Mouse (Mus musculus) hindbrain, postnatal 0 days (tissue): ENCODE data around the gene Cybc1. TPM values are rescaled to one million over a fixed set of nuclear protein-coding genes. Genes with fewer than 3 reads are reported as not detected.
A peak's percentile ranks its signal among the peaks of the same experiment; 100 is the strongest.

Source experiments
- ATAC-seq: fragments of 200-750 bp; cut with Nextera tagmentation; 2 replicates; pipeline ENCODE4 v1.8.0; 2017; ENCODE audit warnings: mild to moderate bottlenecking, moderate TSS enrichment, moderate library complexity
- DNase-seq: peaks from one replicate; pipeline ENCODE4 v3.0.0-alpha.2; 2015; ENCODE audit warnings: low spot score
- H3K27ac ChIP-seq: fragments of 300-500 bp; sonication (generic); 2 replicates; pipeline ENCODE4 v1.5.1; 2014; ENCODE audit warnings: mild to moderate bottlenecking
- H3K27me3 ChIP-seq: fragments of 300-500 bp; sonication (generic); 2 replicates; pipeline ENCODE4 v1.6.1; 2014; ENCODE audit warnings: low read length, mixed read lengths; ENCODE audit not compliant: insufficient read depth
- H3K36me3 ChIP-seq: fragments of 300-500 bp; sonication (generic); 2 replicates; pipeline ENCODE4 v1.6.1; 2014; ENCODE audit warnings: low read length, mixed read lengths; ENCODE audit not compliant: insufficient read depth
- H3K4me1 ChIP-seq: fragments of 300-500 bp; sonication (generic); 2 replicates; pipeline ENCODE4 v1.6.1; 2014; ENCODE audit warnings: antibody characterized with exemption, low read length, mixed read lengths; ENCODE audit not compliant: insufficient read depth
- H3K4me2 ChIP-seq: fragments of 300-500 bp; sonication (generic); 2 replicates; pipeline ENCODE4 v1.6.1; 2014; ENCODE audit warnings: low read depth, mild to moderate bottlenecking, low read length, moderate library complexity, mixed read lengths
- H3K4me3 ChIP-seq: fragments of 300-500 bp; sonication (generic); 2 replicates; pipeline ENCODE4 v1.5.1; 2014; ENCODE audit warnings: low read length
- H3K9ac ChIP-seq: fragments of 300-500 bp; sonication (generic); replicated peaks from 2 replicates; pipeline ENCODE4 v1.6.1; 2014; ENCODE audit warnings: mild to moderate bottlenecking, low read length, moderate library complexity, mixed read lengths
- H3K9me3 ChIP-seq: fragments of 300-500 bp; sonication (generic); 2 replicates; pipeline ENCODE4 v1.6.1; 2016; ENCODE audit warnings: low read length, mixed read lengths
- CTCF ChIP-seq: IDR thresholded peaks from 2 replicates; pipeline ENCODE4 v1.5.1; 2016; ENCODE audit warnings: antibody characterized with exemption, control low read depth, low read depth
- WGBS: fragments of 180-500 bp; shearing (Covaris S2); extraction: QIAGEN DNeasy Blood & Tissue Kit; methylation state at CpG from one replicate; pipeline ENCODE4 v1.1.7; 2014; 5-methylcytosine and 5-hydroxymethylcytosine counted together
- polyA plus RNA-seq: library from polyadenylated mRNA; unstranded; fragments of >200 nt; fragmentation: Nextera tagmentation; extraction: Ambion mirVana; gene quantifications from 2 replicates; pipeline ENCODE4 v1.2.1, GENCODE M21; 2015
- total RNA-seq: library from RNA; depleted of rRNA; stranded (reverse); fragments of >200 nt; gene quantifications from 2 replicates; pipeline ENCODE4 v1.2.3, GENCODE M21; 2014; rRNA removed

Gene Cybc1
- total and polyA plus RNA-seq, 2 experiments from 2014 or later: 21.2 to 25.6 TPM

DNA sequence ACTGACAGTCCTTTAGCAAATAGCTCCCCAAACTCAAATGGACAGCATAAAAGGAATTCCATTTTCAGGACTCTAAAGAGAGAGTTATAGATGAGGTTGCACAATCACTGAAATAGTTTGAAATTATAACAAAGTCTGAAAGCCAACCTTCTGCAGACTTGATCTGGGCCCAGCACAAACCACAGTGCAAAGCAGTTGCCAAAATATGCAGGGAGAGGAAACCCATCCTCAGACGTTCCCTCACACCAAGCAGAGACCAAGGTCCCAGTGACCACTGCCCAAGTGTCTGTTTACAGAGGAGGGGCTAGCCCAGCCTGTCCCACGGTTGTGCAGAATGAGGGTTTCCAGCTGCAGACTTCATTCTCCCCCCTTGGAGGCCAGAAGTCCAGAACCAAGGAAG, 30.5 kb downstream of the Cybc1 start:
- Histone ChIP-seq H3K4me2 (no peak overlapping the region), H3K9me3 (no peaks in the 10 kb centered on the region), H3K4me1 (no peaks in the 10 kb centered on the region), H3K27ac (no peak overlapping the region), H3K36me3 (peaks cover 7% of the 10 kb centered on the region; the same call in 1 of the 2 replicates), H3K9ac (no peak overlapping the region), H3K4me3 (no peak overlapping the region), H3K27me3 (no peaks in the 10 kb centered on the region)
- TF ChIP-seq CTCF: no peak
- WGBS: 57% methylated on average over 2 of the region's 2 CpGs
- DNase-seq: no peak
- no peak for ATAC-seq

DNA sequence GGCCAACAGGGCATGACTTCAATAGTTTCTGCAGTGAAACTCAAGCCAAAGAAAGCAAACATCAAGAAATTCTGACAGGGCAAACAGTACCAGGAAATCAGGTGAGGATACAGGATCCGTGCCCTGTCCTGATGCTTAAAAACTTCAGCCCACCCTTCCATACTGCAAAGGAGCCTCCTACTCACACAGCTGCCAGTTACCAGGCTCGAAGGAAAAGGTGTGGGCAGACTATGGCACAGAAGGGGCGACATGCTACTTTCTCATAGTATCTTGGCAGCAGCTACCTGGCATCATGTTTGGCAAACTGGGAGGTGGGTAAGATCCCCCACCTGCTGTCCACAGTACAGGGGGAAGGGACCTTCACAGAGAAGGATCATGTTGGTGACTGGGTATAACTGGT, 35.7 kb downstream of the Cybc1 start:
- H3K9me3 ChIP-seq: no peaks in the 10 kb centered on the region
- no peak for DNase-seq
- peaks cover 19% of the 10 kb centered on the region; the same call in 1 of the 2 replicates for H3K36me3 ChIP-seq
- no peaks in the 10 kb centered on the region for H3K27me3 ChIP-seq
- H3K4me3 ChIP-seq: no peak overlapping the region
- no peak overlapping the region for H3K27ac ChIP-seq
- H3K4me1 ChIP-seq: no peaks in the 10 kb centered on the region
- no peak for ATAC-seq
- no peak overlapping the region for H3K4me2 ChIP-seq
- H3K9ac ChIP-seq: no peak overlapping the region
- TF ChIP-seq CTCF: no peak
- 83% methylated on average over 3 of the region's 3 CpGs for whole genome bisulfite sequencing

DNA sequence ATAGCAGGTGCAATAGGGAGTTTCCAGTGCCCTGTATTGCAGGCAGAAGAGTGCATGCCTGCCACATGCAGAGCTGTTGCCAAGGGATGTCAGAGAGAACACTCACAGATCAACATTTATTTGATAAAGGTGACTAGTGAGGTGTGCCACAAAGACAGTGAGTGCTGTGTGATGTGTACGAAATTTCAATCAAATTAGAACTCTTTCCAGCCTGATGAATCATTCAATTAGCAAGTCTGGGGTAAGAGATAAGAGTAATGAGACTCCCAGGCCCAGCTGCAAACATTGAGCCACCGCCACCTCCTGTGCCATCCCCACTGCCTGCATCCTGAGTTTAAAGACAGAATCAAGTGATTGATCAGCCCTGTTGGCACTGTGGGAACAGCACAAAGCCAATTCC, 36.4 kb downstream of the Cybc1 start:
- no peaks in the 10 kb centered on the region for H3K4me1 ChIP-seq
- ATAC-seq: no peak
- WGBS: 71% methylated on average over 2 of the region's 2 CpGs
- peaks cover 19% of the 10 kb centered on the region; the same call in 1 of the 2 replicates for H3K36me3 ChIP-seq
- H3K4me3 ChIP-seq: no peak overlapping the region
- H3K4me2 ChIP-seq: no peak overlapping the region
- no peak for TF ChIP-seq CTCF
- H3K27me3 ChIP-seq: no peaks in the 10 kb centered on the region
- no peak for DNase-seq
- H3K9ac ChIP-seq: no peak overlapping the region
- H3K9me3 ChIP-seq: no peaks in the 10 kb centered on the region
- no peak overlapping the region for H3K27ac ChIP-seq

DNA sequence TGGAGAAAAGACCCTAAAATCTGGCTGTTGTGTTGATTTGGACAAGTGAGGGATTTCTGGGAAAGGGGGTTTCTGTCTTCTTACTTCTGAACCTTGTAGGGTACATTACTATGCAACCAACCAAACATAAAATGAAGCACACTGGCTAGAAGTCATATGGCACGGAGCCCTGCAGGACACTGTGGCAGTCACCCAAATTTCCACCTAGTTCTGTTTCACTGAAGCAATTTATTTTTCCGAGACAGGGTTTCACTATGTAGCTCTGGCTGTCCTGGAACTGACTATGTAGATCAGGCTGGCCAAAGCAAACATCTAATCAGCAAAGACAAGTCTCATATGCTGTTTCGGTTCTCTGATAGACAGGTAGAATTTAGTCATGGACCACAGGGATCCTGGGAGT, 39.4 kb downstream of the Cybc1 start:
- WGBS: 68% methylated on average over 3 of the region's 3 CpGs
- DNase-seq (peak; percentile 14), ATAC-seq (no peak)
- TF ChIP-seq CTCF: no peak
- Histone ChIP-seq H3K9ac (0 out of 2 replicates have a peak overlapping the region, but pooled peaks have one; percentile 13), H3K4me2 (no peak overlapping the region), H3K27ac (no peak overlapping the region), H3K36me3 (peaks cover 15% of the 10 kb centered on the region; the same call in 1 of the 2 replicates), H3K9me3 (no peaks in the 10 kb centered on the region), H3K27me3 (no peaks in the 10 kb centered on the region), H3K4me3 (no peak overlapping the region), H3K4me1 (no peaks in the 10 kb centered on the region)

DNA sequence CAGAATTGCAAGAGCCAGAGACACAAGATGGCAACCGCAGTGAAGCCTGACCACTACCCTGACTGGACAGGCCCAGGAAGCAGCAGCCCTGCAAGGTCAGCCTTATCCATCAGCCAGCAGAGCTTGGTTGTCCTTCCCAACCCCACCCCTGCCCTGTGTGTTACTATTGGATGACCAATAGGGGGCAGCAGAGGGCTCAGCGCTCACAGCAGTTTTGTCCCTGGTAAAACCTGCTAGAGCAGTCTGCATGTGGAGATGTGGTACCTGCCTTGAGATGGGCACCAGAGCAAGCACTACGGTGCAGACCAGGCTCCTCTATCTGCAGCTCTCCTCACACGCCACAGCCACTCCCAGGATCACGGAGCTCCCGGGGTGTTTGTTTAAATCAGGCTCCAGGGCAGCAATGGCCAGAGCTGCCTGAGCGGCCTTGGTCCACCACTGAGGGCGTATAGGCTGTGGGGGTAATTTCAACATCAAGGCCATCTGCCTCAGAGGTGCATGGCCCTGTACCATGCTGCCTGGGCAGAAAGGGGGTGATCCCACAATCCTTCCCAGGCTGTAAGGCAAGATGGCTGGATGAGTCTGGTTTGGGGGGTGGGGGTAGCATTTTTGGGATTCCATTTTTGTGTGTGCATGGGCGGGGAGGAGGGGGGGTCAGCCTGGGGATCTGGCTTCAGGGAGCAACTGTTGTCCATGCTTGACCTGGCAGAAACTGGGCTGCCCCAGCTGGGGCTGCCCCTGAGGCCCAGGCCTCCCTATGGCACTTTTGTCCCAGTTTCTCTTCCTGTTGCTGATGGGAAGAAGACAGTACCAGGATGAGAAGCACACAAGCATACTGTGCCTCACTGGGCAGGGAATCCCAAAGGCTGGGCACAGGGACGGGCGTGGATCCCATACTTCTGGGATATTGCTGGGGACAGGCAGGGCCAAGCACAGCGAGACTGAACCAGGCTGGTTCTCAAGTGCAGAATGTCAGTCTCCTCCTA, 52.5 kb downstream of the Cybc1 start:
- TF ChIP-seq CTCF: peak; percentile 91
- WGBS: 60% methylated on average over 12 of the region's 12 CpGs
- Histone ChIP-seq H3K27me3 (no peaks in the 10 kb centered on the region), H3K9me3 (no peaks in the 10 kb centered on the region), H3K27ac (no peak overlapping the region), H3K4me1 (peaks cover 11% of the 10 kb centered on the region; the same call in 1 of the 2 replicates), H3K9ac (no peak overlapping the region), H3K36me3 (no peaks in the 10 kb centered on the region; the same call in 1 of the 2 replicates), H3K4me3 (no peak overlapping the region), H3K4me2 (no peak overlapping the region)
- peak; percentile 68 for DNase-seq
- ATAC-seq: peak; percentile 43; the same call in 1 of the 2 replicates

DNA sequence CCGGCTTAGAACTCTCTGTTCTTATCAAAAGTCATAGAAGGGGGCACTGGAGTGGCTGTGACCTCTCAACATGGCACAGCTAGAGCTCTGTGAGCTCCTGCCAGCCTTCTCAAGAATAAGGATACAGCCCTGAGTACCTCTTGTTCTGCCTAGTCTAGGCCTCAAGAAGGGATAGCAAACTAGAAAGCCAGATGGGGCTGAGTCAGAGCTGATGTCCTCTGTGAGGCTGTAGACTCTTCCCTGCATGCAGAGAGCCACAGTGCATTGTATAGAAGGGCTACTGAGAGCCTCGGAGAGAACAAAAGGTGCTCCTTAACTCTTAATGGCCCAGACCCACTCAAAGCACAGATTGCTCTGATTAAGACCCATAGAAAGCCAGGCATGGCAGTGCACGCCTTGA, 54.9 kb downstream of the Cybc1 start:
- Histone ChIP-seq H3K9me3 (no peaks in the 10 kb centered on the region), H3K9ac (no peak overlapping the region), H3K27me3 (no peaks in the 10 kb centered on the region), H3K4me1 (peaks cover 11% of the 10 kb centered on the region; the same call in 1 of the 2 replicates), H3K4me3 (no peak overlapping the region), H3K36me3 (no peaks in the 10 kb centered on the region), H3K4me2 (no peak overlapping the region), H3K27ac (no peak overlapping the region)
- ATAC-seq: no peak
- no peak for TF ChIP-seq CTCF
- WGBS: 55% methylated on average over 3 of the region's 3 CpGs
- DNase-seq: no peak

DNA sequence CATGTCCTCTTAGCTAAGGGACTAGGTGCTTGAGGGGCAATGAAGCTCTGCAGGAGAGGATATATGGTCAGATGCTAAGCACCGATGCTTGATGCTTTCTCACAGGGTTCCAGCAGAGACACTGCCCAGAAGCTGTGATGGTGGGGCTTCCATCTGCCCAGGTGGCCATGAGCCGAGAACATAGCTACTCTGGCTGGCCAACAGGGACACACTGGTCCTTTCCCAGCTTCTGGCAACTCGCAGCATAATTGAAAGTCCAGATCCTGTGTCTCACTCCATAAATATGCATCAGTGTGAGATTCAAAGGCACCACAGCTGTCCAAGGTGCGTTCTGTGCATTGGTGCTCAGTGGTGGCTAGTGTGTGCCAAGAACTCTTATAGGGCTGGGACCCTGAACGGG, 55.9 kb downstream of the Cybc1 start:
- no peak overlapping the region for H3K27ac ChIP-seq
- no peak for ATAC-seq
- no peak for DNase-seq

More for the DNA sequence above, 55.9 kb downstream of the Cybc1 start:
- WGBS: 62% methylated on average over 5 of the region's 5 CpGs
- Histone ChIP-seq H3K4me2 (no peak overlapping the region), H3K27me3 (no peaks in the 10 kb centered on the region), H3K4me3 (no peak overlapping the region), H3K36me3 (no peaks in the 10 kb centered on the region), H3K4me1 (peaks cover 11% of the 10 kb centered on the region; the same call in 1 of the 2 replicates), H3K9me3 (no peaks in the 10 kb centered on the region), H3K9ac (no peak overlapping the region)
- TF ChIP-seq CTCF: no peak

Other genes with a start within 250 kb of the Cybc1 start
- 95.2 and 100 TPM in 2 replicates for gene Csnk1d, start 238.0 kb downstream of the Cybc1 start, total RNA-seq
- gene Csnk1d, start 238.0 kb downstream of the Cybc1 start, polyA plus RNA-seq: 97.7 and 102 TPM in 2 replicates
- not detected in 2 replicates for gene Cd7, start 189.9 kb downstream of the Cybc1 start, total RNA-seq
- 0.24 TPM in 1 of 2 replicates, not detected in the other for gene Cd7, start 189.9 kb downstream of the Cybc1 start, polyA plus RNA-seq
- not detected in 2 replicates for gene Sectm1b, start 165.8 kb downstream of the Cybc1 start, total RNA-seq
- not detected in 2 replicates for gene Sectm1b, start 165.8 kb downstream of the Cybc1 start, polyA plus RNA-seq
- gene Sectm1a, start 148.1 kb downstream of the Cybc1 start, total RNA-seq: not detected in 2 replicates
- not detected in 2 replicates for gene Sectm1a, start 148.1 kb downstream of the Cybc1 start, polyA plus RNA-seq
- gene Tex19.2, start 110.6 kb downstream of the Cybc1 start, total RNA-seq: not detected in 2 replicates
- not detected in 2 replicates for gene Tex19.2, start 110.6 kb downstream of the Cybc1 start, polyA plus RNA-seq
- not detected in 2 replicates for gene Tex19.1, start 83.2 kb downstream of the Cybc1 start, total RNA-seq
- not detected in 2 replicates for gene Tex19.1, start 83.2 kb downstream of the Cybc1 start, polyA plus RNA-seq
- gene Uts2r, start 69.1 kb downstream of the Cybc1 start, total RNA-seq: 0.16 and 2.1 TPM in 2 replicates
- 0.61 and 0.84 TPM in 2 replicates for gene Uts2r, start 69.1 kb downstream of the Cybc1 start, polyA plus RNA-seq
- gene Hexdc, start 24.9 kb downstream of the Cybc1 start, total RNA-seq: 80.2 and 89.6 TPM in 2 replicates
- 30.7 and 35.2 TPM in 2 replicates for gene Hexdc, start 24.9 kb downstream of the Cybc1 start, polyA plus RNA-seq
- 16.7 and 20.1 TPM in 2 replicates for gene Ogfod3, start 24.6 kb downstream of the Cybc1 start, total RNA-seq
- gene Ogfod3, start 24.6 kb downstream of the Cybc1 start, polyA plus RNA-seq: 34.8 and 35.3 TPM in 2 replicates
- 108 and 137 TPM in 2 replicates for gene Narf, start 7.9 kb upstream of the Cybc1 start, total RNA-seq
- gene Narf, start 7.9 kb upstream of the Cybc1 start, polyA plus RNA-seq: 34.3 and 36.2 TPM in 2 replicates
- 89.7 and 95.1 TPM in 2 replicates for gene Foxk2, start 30.7 kb upstream of the Cybc1 start, total RNA-seq
- gene Foxk2, start 30.7 kb upstream of the Cybc1 start, polyA plus RNA-seq: 11.4 and 12.8 TPM in 2 replicates
- gene Wdr45b, start 125.1 kb upstream of the Cybc1 start, total RNA-seq: 77.9 and 78.0 TPM in 2 replicates
- gene Wdr45b, start 125.1 kb upstream of the Cybc1 start, polyA plus RNA-seq: 84.9 and 88.7 TPM in 2 replicates
- gene Rab40b, start 158.9 kb upstream of the Cybc1 start, total RNA-seq: 7.6 and 11.4 TPM in 2 replicates
- gene Rab40b, start 158.9 kb upstream of the Cybc1 start, polyA plus RNA-seq: 8.9 and 9.9 TPM in 2 replicates
- 21.4 and 25.2 TPM in 2 replicates for gene Fn3krp, start 192.1 kb upstream of the Cybc1 start, total RNA-seq
- 8.4 and 8.6 TPM in 2 replicates for gene Fn3krp, start 192.1 kb upstream of the Cybc1 start, polyA plus RNA-seq
- 4.5 and 13.4 TPM in 2 replicates for gene Fn3k, start 205.6 kb upstream of the Cybc1 start, total RNA-seq
- 5.4 and 6.0 TPM in 2 replicates for gene Fn3k, start 205.6 kb upstream of the Cybc1 start, polyA plus RNA-seq
- gene Tbcd, start 222.6 kb upstream of the Cybc1 start, total RNA-seq: 102 and 110 TPM in 2 replicates
- 55.6 and 57.1 TPM in 2 replicates for gene Tbcd, start 222.6 kb upstream of the Cybc1 start, polyA plus RNA-seq